Mouse (Mus musculus) midbrain, postnatal 0 days (tissue): Measurements from ENCODE around the gene St6galnac4. TPM values are rescaled to one million over a fixed set of nuclear protein-coding genes. Genes with fewer than 3 reads are reported as not detected.

Source experiments
- ATAC-seq: fragments of 200-750 bp; cut with Nextera tagmentation; 2 replicates; pipeline ENCODE4 v1.8.0; 2017; ENCODE audit warnings: moderate number of reproducible peaks, mild to moderate bottlenecking, moderate TSS enrichment, moderate library complexity; ENCODE audit not compliant: low FRiP score
- DNase-seq: peaks from one replicate; pipeline ENCODE4 v3.0.0-alpha.2; 2015; ENCODE audit warnings: low spot score
- H3K27ac ChIP-seq: fragments of 300-500 bp; sonication (generic); 2 replicates; pipeline ENCODE4 v1.5.1; 2014; ENCODE audit warnings: low read depth, mild to moderate bottlenecking, low read length, mixed read lengths
- H3K27me3 ChIP-seq: fragments of 300-500 bp; sonication (generic); 2 replicates; pipeline ENCODE4 v1.6.1; 2014; ENCODE audit warnings: low read length, control low read depth, mixed read lengths; ENCODE audit not compliant: insufficient read depth
- H3K36me3 ChIP-seq: fragments of 300-500 bp; sonication (generic); 2 replicates; pipeline ENCODE4 v1.6.1; 2014; ENCODE audit warnings: low read length, control low read depth, mixed read lengths; ENCODE audit not compliant: insufficient read depth
- H3K4me1 ChIP-seq: fragments of 300-500 bp; sonication (generic); 2 replicates; pipeline ENCODE4 v1.6.1; 2014; ENCODE audit warnings: mild to moderate bottlenecking, control low read depth, antibody characterized with exemption, low read length, mixed read lengths; ENCODE audit not compliant: insufficient read depth
- H3K4me2 ChIP-seq: fragments of 300-500 bp; sonication (generic); 2 replicates; pipeline ENCODE4 v1.6.1; 2014; ENCODE audit warnings: low read depth, mild to moderate bottlenecking, low read length, mixed read lengths; ENCODE audit not compliant: poor library complexity, severe bottlenecking
- H3K4me3 ChIP-seq: fragments of 300-500 bp; sonication (generic); 2 replicates; pipeline ENCODE4 v1.5.1; 2014; ENCODE audit warnings: low read depth, mild to moderate bottlenecking, low read length, moderate library complexity
- H3K9ac ChIP-seq: fragments of 300-500 bp; sonication (generic); replicated peaks from 2 replicates; pipeline ENCODE4 v1.6.1; 2014; ENCODE audit warnings: mild to moderate bottlenecking, low read length, moderate library complexity, mixed read lengths; ENCODE audit not compliant: poor library complexity, severe bottlenecking
- H3K9me3 ChIP-seq: fragments of 300-500 bp; sonication (generic); 2 replicates; pipeline ENCODE4 v1.6.1; 2016; ENCODE audit warnings: low read length, control low read depth
- CTCF ChIP-seq: IDR thresholded peaks from 2 replicates; pipeline ENCODE4 v1.5.1; 2016; ENCODE audit warnings: antibody characterized with exemption, mild to moderate bottlenecking
- whole genome bisulfite sequencing: fragments of 180-500 bp; shearing (Covaris S2); extraction: QIAGEN DNeasy Blood & Tissue Kit; methylation state at CpG from one replicate; pipeline ENCODE4 v1.1.7; 2014; 5-methylcytosine and 5-hydroxymethylcytosine counted together
- polyA plus RNA-seq: library from polyadenylated mRNA; unstranded; fragments of >200 nt; fragmentation: Nextera tagmentation; extraction: Ambion mirVana; gene quantifications from 2 replicates; pipeline ENCODE4 v1.2.1, GENCODE M21; 2015
- total RNA-seq: library from RNA; depleted of rRNA; stranded (reverse); fragments of >200 nt; gene quantifications from 2 replicates; pipeline ENCODE4 v1.2.3, GENCODE M21; 2014

St6galnac4 gene
- total and polyA plus RNA-seq, 2 experiments from 2014 or later: 38.0 to 50.9 TPM

GRCm38 (mm10) chr2:32549764-32550163 lies 37.1 kb upstream of the St6galnac4 start:
- Histone ChIP-seq H3K9me3 (no peaks in the 10 kb centered on the region), H3K4me3 (no peak overlapping the region), H3K4me1 (no peaks in the 10 kb centered on the region), H3K27me3 (no peaks in the 10 kb centered on the region), H3K36me3 (no peaks in the 10 kb centered on the region; the same call in 1 of the 2 replicates), H3K27ac (no peak overlapping the region), H3K4me2 (no peak overlapping the region), H3K9ac (no peak overlapping the region)
- ATAC-seq (no peak), DNase-seq (no peak)
- 73% methylated on average over 6 of the region's 6 CpGs for WGBS
- TF ChIP-seq CTCF: no peak

- TF ChIP-seq CTCF: no peak
- no peaks in the 10 kb centered on the region; the same call in 1 of the 2 replicates for H3K36me3 ChIP-seq
- H3K4me2 ChIP-seq: no peak overlapping the region
- no peak for DNase-seq
- H3K27ac ChIP-seq: no peak overlapping the region
- 91% methylated on average over 5 of the region's 5 CpGs for WGBS
- H3K4me1 ChIP-seq: no peaks in the 10 kb centered on the region
- no peaks in the 10 kb centered on the region for H3K27me3 ChIP-seq
- ATAC-seq: no peak
- no peak overlapping the region for H3K4me3 ChIP-seq
- H3K9ac ChIP-seq: no peak overlapping the region
- no peaks in the 10 kb centered on the region for H3K9me3 ChIP-seq
Observed at GRCm38 (mm10) chr2:32551236-32551635, 35.7 kb upstream of the St6galnac4 start.

GRCm38 (mm10) chr2:32553592-32554148 lies 33.2 kb upstream of the St6galnac4 start:
- no peak for TF ChIP-seq CTCF
- DNase-seq: no peak
- WGBS: 81% methylated on average over 7 of the region's 7 CpGs

GRCm38 (mm10) chr2:32555484-32555883 lies 31.4 kb upstream of the St6galnac4 start:
- TF ChIP-seq CTCF: no peak
- no peak overlapping the region for H3K4me3 ChIP-seq
- no peaks in the 10 kb centered on the region for H3K9me3 ChIP-seq
- no peaks in the 10 kb centered on the region; the same call in 1 of the 2 replicates for H3K36me3 ChIP-seq
- 32% methylated on average over 4 of the region's 4 CpGs for WGBS
- ATAC-seq (no peak), DNase-seq (no peak)
- H3K27me3 ChIP-seq: no peaks in the 10 kb centered on the region
- no peaks in the 10 kb centered on the region for H3K4me1 ChIP-seq
- no peak overlapping the region for H3K27ac ChIP-seq
- H3K4me2 ChIP-seq: no peak overlapping the region
- H3K9ac ChIP-seq: no peak overlapping the region

More at GRCm38 (mm10) chr2:32553592-32554148, 33.2 kb upstream of the St6galnac4 start:
- Histone ChIP-seq H3K9me3 (no peaks in the 10 kb centered on the region), H3K27me3 (no peaks in the 10 kb centered on the region), H3K4me1 (no peaks in the 10 kb centered on the region), H3K36me3 (no peaks in the 10 kb centered on the region), H3K9ac (no peak overlapping the region), H3K4me2 (no peak overlapping the region), H3K4me3 (no peak overlapping the region), H3K27ac (no peak overlapping the region)
- no peak for ATAC-seq

GRCm38 (mm10) chr2:32556019-32556418 lies 30.9 kb upstream of the St6galnac4 start:
- Histone ChIP-seq H3K27ac (no peak overlapping the region), H3K4me1 (no peaks in the 10 kb centered on the region), H3K4me2 (no peak overlapping the region), H3K4me3 (no peak overlapping the region), H3K27me3 (no peaks in the 10 kb centered on the region), H3K9me3 (no peaks in the 10 kb centered on the region), H3K9ac (no peak overlapping the region), H3K36me3 (no peaks in the 10 kb centered on the region; the same call in 1 of the 2 replicates)
- TF ChIP-seq CTCF: no peak
- ATAC-seq (no peak), DNase-seq (no peak)
- 66% methylated on average over 7 of the region's 7 CpGs for WGBS

- H3K36me3 ChIP-seq: peaks cover 16% of the 10 kb centered on the region
- DNase-seq (peak; percentile 76), ATAC-seq (peak; percentile 91)
- H3K4me3 ChIP-seq: no peak overlapping the region
- no peak for TF ChIP-seq CTCF
- no peaks in the 10 kb centered on the region for H3K9me3 ChIP-seq
- H3K9ac ChIP-seq: no peak overlapping the region
- no peaks in the 10 kb centered on the region for H3K4me1 ChIP-seq
- 11% methylated on average over 5 of the region's 5 CpGs for WGBS
- no peak overlapping the region for H3K4me2 ChIP-seq
- H3K27me3 ChIP-seq: no peaks in the 10 kb centered on the region
- peak overlapping the region; percentile 69 for H3K27ac ChIP-seq
Observed at GRCm38 (mm10) chr2:32559570-32559969, 27.3 kb upstream of the St6galnac4 start.
